Mouse (Mus musculus) kidney, postnatal 0 days (tissue): ENCODE data around the gene Catip. TPM values are rescaled to one million over a fixed set of nuclear protein-coding genes. Genes with fewer than 3 reads are reported as not detected.

ENCODE experiments used
- ATAC-seq: fragments of 200-750 bp; cut with Nextera tagmentation; replicated peaks from 2 replicates; pipeline ENCODE4 v1.8.0; 2017; ENCODE audit warnings: low read depth, moderate number of reproducible peaks, moderate TSS enrichment, moderate library complexity; ENCODE audit not compliant: low FRiP score
- DNase-seq: peaks from one replicate; pipeline ENCODE4 v3.0.0-alpha.2; 2016; ENCODE audit warnings: low spot score
- H3K27ac ChIP-seq: fragments of 300-500 bp; sonication (generic); 2 replicates; pipeline ENCODE4 v1.5.1; 2014; ENCODE audit warnings: mild to moderate bottlenecking
- H3K27me3 ChIP-seq: fragments of 300-500 bp; sonication (generic); 2 replicates; pipeline ENCODE4 v1.6.1; 2014; ENCODE audit warnings: low read length, mixed read lengths; ENCODE audit not compliant: insufficient read depth
- H3K36me3 ChIP-seq: fragments of 300-500 bp; sonication (generic); 2 replicates; pipeline ENCODE4 v1.6.1; 2014; ENCODE audit warnings: low read length, mixed read lengths; ENCODE audit not compliant: insufficient read depth
- H3K4me1 ChIP-seq: fragments of 300-500 bp; sonication (generic); replicated peaks from 2 replicates; pipeline ENCODE4 v1.6.1; 2014; ENCODE audit warnings: antibody characterized with exemption, low read length, mixed read lengths; ENCODE audit not compliant: insufficient read depth
- H3K4me2 ChIP-seq: fragments of 300-500 bp; sonication (generic); 2 replicates; pipeline ENCODE4 v1.6.1; 2014; ENCODE audit warnings: mild to moderate bottlenecking, low read length, moderate library complexity, mixed read lengths
- H3K4me3 ChIP-seq: fragments of 300-500 bp; sonication (generic); replicated peaks from 2 replicates; pipeline ENCODE4 v1.5.1; 2014; ENCODE audit warnings: low read depth, low read length
- H3K9ac ChIP-seq: fragments of 300-500 bp; sonication (generic); 2 replicates; pipeline ENCODE4 v1.6.1; 2014; ENCODE audit warnings: low read depth, low read length
- H3K9me3 ChIP-seq: fragments of 300-500 bp; sonication (generic); replicated peaks from 2 replicates; pipeline ENCODE4 v1.6.1; 2016; ENCODE audit warnings: low read length, inconsistent platforms, mixed read lengths
- CTCF ChIP-seq: IDR thresholded peaks from 2 replicates; pipeline ENCODE4 v1.5.1; 2016; ENCODE audit warnings: antibody characterized with exemption, low read depth, mild to moderate bottlenecking, moderate library complexity
- WGBS: fragments of 180-500 bp; shearing (Covaris S2); extraction: QIAGEN DNeasy Blood & Tissue Kit; methylation state at CpG from one replicate; pipeline ENCODE4 v1.1.7; 2014; 5-methylcytosine and 5-hydroxymethylcytosine counted together
- polyA plus RNA-seq: library from polyadenylated mRNA; unstranded; fragments of >200 nt; fragmentation: Nextera tagmentation; extraction: Ambion mirVana; gene quantifications from 2 replicates; pipeline ENCODE4 v1.2.1, GENCODE M21; 2015

Catip gene
- polyA plus RNA-seq, 1 experiment from 2014 or later: 0.75 TPM

GRCm38 (mm10) chr1:74367886-74368645, 6.2 kb downstream of the Catip start:
- no peaks in the 10 kb centered on the region for H3K4me1 ChIP-seq
- H3K4me3 ChIP-seq: peak overlapping the region; percentile 8; the same call in 1 of the 2 replicates
- peak; percentile 70 for DNase-seq
- WGBS: 19% methylated on average over 34 of the region's 34 CpGs
- H3K27ac ChIP-seq: no peak overlapping the region
- H3K9ac ChIP-seq: no peak overlapping the region
- no peaks in the 10 kb centered on the region for H3K27me3 ChIP-seq
- no peaks in the 10 kb centered on the region for H3K9me3 ChIP-seq
- 0 out of 2 replicates have a peak, but pooled peaks have one; percentile 12 for TF ChIP-seq CTCF
- no peaks in the 10 kb centered on the region for H3K36me3 ChIP-seq
- peak overlapping the region; percentile 55 for H3K4me2 ChIP-seq
- 0 out of 2 replicates have a peak, but pooled peaks have one; percentile 65 for ATAC-seq

DNA sequence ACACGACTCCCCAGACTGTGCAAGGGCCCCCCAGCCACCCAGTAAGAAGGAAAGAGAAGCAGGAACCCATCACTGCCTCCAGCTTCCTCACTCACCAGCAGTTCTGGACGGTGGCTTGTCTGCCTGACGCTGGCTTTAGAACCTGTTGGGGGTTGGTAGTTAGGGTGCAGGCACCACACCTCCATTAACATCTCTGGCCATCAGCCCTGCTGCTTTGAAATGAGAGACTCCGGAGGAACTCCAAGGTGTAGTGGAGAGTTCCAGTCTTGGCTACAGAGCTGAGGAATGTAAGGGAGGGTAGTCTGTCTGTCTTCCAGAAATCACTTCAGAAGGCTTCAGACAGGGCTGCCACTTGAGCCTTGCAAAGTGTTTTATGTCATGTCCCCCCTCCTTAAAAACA, 8.1 kb downstream of the Catip start:
- Histone ChIP-seq H3K4me3 (no peak overlapping the region), H3K9me3 (no peaks in the 10 kb centered on the region), H3K4me1 (no peaks in the 10 kb centered on the region), H3K36me3 (no peaks in the 10 kb centered on the region), H3K9ac (no peak overlapping the region), H3K27ac (no peak overlapping the region), H3K27me3 (no peaks in the 10 kb centered on the region), H3K4me2 (no peak overlapping the region)
- ATAC-seq (no peak), DNase-seq (no peak)
- WGBS: 43% methylated on average over 4 of the region's 4 CpGs
- TF ChIP-seq CTCF: no peak

GRCm38 (mm10) chr1:74373372-74373771, 11.5 kb downstream of the Catip start:
- H3K27me3 ChIP-seq: no peaks in the 10 kb centered on the region
- no peak overlapping the region for H3K27ac ChIP-seq
- DNase-seq (no peak), ATAC-seq (no peak)
- WGBS: 75% methylated on average over 4 of the region's 4 CpGs
- no peak overlapping the region for H3K4me2 ChIP-seq
- no peaks in the 10 kb centered on the region for H3K9me3 ChIP-seq
- H3K36me3 ChIP-seq: no peaks in the 10 kb centered on the region
- TF ChIP-seq CTCF: no peak
- no peak overlapping the region for H3K9ac ChIP-seq
- no peaks in the 10 kb centered on the region for H3K4me1 ChIP-seq
- H3K4me3 ChIP-seq: no peak overlapping the region

DNA sequence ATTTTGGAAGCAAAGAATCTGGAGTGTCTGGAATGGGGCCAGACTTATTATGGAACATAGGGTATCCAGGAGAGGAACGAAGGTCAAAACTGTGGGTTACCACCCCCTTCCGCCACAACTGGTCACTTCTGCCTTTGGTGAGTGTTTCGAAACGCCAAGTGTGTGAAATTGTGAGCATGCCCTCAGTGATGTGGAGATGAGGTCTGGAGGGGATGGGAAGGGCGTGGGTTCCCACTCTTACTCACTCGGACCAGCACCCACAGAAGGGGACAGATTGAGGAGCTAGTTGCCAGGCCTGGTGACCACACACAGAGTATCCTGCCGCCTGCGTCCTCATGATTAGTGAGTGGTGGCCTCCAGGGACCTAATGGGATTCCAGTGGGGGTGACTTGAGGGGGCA, 13.1 kb downstream of the Catip start, which contains the start of gene Slc11a1:
Gene Slc11a1, plus strand, starts transcription at position 216 of the 400 bp plus-strand sequence.
- H3K4me1 ChIP-seq: no peaks in the 10 kb centered on the region
- H3K9me3 ChIP-seq: no peaks in the 10 kb centered on the region
- ATAC-seq (no peak), DNase-seq (no peak)
- no peaks in the 10 kb centered on the region for H3K27me3 ChIP-seq
- H3K27ac ChIP-seq: no peak within 1 kb of the TSS
- no peak for TF ChIP-seq CTCF
- H3K9ac ChIP-seq: no peak within 1 kb of the TSS
- no peak within 1 kb of the TSS for H3K4me3 ChIP-seq
- WGBS: 59% methylated on average over 8 of the region's 8 CpGs
- H3K36me3 ChIP-seq: no peaks in the 10 kb centered on the region
- no peak within 1 kb of the TSS for H3K4me2 ChIP-seq

DNA sequence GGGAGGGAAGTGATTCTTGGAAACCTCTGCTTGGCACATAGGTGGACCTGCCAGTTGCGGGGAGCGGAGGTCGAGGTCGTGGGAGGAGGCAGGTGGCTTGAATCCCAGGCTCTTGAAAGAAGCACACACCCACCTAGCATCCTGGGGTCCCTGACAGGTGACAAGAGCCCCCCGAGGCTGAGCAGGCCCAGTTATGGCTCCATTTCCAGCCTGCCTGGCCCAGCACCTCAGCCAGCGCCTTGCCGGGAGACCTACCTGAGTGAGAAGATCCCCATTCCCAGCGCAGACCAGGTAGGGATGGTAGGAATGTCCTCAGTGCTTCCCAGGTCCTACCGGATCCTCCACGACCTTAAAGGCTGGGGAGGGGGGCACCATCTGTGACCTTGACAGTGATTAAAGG, 13.7 kb downstream of the Catip start:
- Histone ChIP-seq H3K27me3 (no peaks in the 10 kb centered on the region), H3K36me3 (no peaks in the 10 kb centered on the region), H3K9me3 (no peaks in the 10 kb centered on the region), H3K4me3 (no peak overlapping the region), H3K9ac (no peak overlapping the region), H3K4me2 (no peak overlapping the region), H3K4me1 (no peaks in the 10 kb centered on the region), H3K27ac (no peak overlapping the region)
- ATAC-seq (no peak), DNase-seq (no peak)
- 69% methylated on average over 10 of the region's 10 CpGs for WGBS
- TF ChIP-seq CTCF: no peak

DNA sequence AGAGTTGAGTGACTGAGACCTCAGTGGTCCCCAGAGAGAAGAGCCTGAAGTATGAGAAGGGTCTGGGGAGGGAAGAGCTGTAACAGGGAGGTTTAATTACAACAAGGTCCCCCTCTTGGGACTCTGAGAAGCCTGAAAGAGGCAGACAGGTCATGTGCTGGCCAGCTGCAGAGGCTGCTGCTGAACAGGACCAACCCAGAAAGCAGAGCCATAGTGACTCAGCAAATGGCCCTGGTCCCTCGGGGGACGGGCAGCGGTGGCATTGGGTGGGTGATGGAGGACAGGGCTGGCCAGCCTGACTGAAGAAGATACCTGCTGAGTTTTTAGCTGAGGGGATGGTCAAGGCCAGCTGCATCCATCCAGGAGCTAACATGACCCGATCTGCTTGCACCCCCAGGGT, 14.5 kb downstream of the Catip start:
- Histone ChIP-seq H3K27me3 (no peaks in the 10 kb centered on the region), H3K9me3 (no peaks in the 10 kb centered on the region), H3K27ac (no peak overlapping the region), H3K9ac (no peak overlapping the region), H3K36me3 (no peaks in the 10 kb centered on the region), H3K4me3 (no peak overlapping the region), H3K4me1 (no peaks in the 10 kb centered on the region), H3K4me2 (no peak overlapping the region)
- no peak for DNase-seq
- ATAC-seq: no peak
- no peak for TF ChIP-seq CTCF
- 71% methylated on average over 4 of the region's 4 CpGs for WGBS
